Mouse (Mus musculus) spleen, embryonic (tissue): ENCODE results near the gene Mylk.

Experiments
- CTCF ChIA-PET: fragments of 350-600 bp; sonication (Branson Sonifier 250); formaldehyde crosslinking; loops from one replicate; lab custom pipeline; 2022; lab: Charles Lee

The Mylk gene

GRCm38 (mm10) chr16:35021903-35022241 is 276.9 kb downstream of the Mylk start:
- CTCF ChIA-PET = no interaction called here

- CTCF ChIA-PET = no interaction called here
Observed at GRCm38 (mm10) chr16:35022242-35023137, 277.5 kb downstream of the Mylk start, which contains the start of gene Hacd2. TSS of gene Hacd2 (plus strand) at chr16:35022428.

- CTCF ChIA-PET = no interaction called here
Observed at GRCm38 (mm10) chr16:35023138-35023735, 278.2 kb downstream of the Mylk start.

- CTCF ChIA-PET = no interaction called here
Observed at GRCm38 (mm10) chr16:35024300-35024699, 279.3 kb downstream of the Mylk start.

- CTCF ChIA-PET = no interaction called here
Observed at GRCm38 (mm10) chr16:35025347-35025746, 280.3 kb downstream of the Mylk start.

- CTCF ChIA-PET = no interaction called here
Observed at GRCm38 (mm10) chr16:35033241-35033640, 288.2 kb downstream of the Mylk start.

GRCm38 (mm10) chr16:35033809-35034577 is 289.0 kb downstream of the Mylk start:
- CTCF ChIA-PET = no interaction called here

GRCm38 (mm10) chr16:35034971-35035370 is 290.0 kb downstream of the Mylk start:
- CTCF ChIA-PET = no interaction called here

GRCm38 (mm10) chr16:35036754-35037153 is 291.7 kb downstream of the Mylk start:
- CTCF ChIA-PET = no interaction called here

- CTCF ChIA-PET = no interaction called here
Observed at GRCm38 (mm10) chr16:35038343-35039057, 293.5 kb downstream of the Mylk start.

- CTCF ChIA-PET = no interaction called here
Observed at GRCm38 (mm10) chr16:35040154-35040553, 295.1 kb downstream of the Mylk start.

GRCm38 (mm10) chr16:35041001-35041400 is 296.0 kb downstream of the Mylk start:
- CTCF ChIA-PET = no interaction called here

- CTCF ChIA-PET = no interaction called here
Observed at GRCm38 (mm10) chr16:35046081-35046775, 301.2 kb downstream of the Mylk start.

- CTCF ChIA-PET = no interaction called here
Observed at GRCm38 (mm10) chr16:35047272-35047969, 302.4 kb downstream of the Mylk start.

- CTCF ChIA-PET = interaction anchor here (0.6 kb wide), 1 partner anchor 19 kb away, joined by 3 read pairs; no protein-coding TSS in a partner anchor
Observed at GRCm38 (mm10) chr16:35051066-35051465, 306.1 kb downstream of the Mylk start.
